Mouse (Mus musculus) bone marrow macrophage, adult 2 months (primary cell): ENCODE data around the gene Zfp653. TPM values are rescaled to one million over a fixed set of nuclear protein-coding genes. Genes with fewer than 3 reads are reported as not detected.
"Not testable (repeated sequence)": the region's sequence is repeated elsewhere in the genome, so short reads cannot be mapped to it uniquely, and the experiment has no call there.

Experiments
- H3K27ac ChIP-seq: 2 replicates; pipeline ENCODE4 v1.5.1; 2012; ENCODE audit warnings: low read depth, low read length; ENCODE audit not compliant: insufficient read depth
- H3K4me1 ChIP-seq: 2 replicates; pipeline ENCODE4 v1.6.1; 2012; ENCODE audit warnings: low read length; ENCODE audit not compliant: control insufficient read depth, insufficient read depth
- H3K4me3 ChIP-seq: 2 replicates; pipeline ENCODE4 v1.5.1; 2012; ENCODE audit warnings: mild to moderate bottlenecking, low read length, moderate library complexity; ENCODE audit not compliant: insufficient read depth
- CTCF ChIP-seq: IDR thresholded peaks from 2 replicates; pipeline ENCODE4 v1.5.1; 2012; ENCODE audit warnings: low read depth, mild to moderate bottlenecking, low read length, moderate library complexity
- POLR2A ChIP-seq: IDR thresholded peaks from 2 replicates; pipeline ENCODE4 v1.6.1; 2012; ENCODE audit warnings: mild to moderate bottlenecking, low read depth, low read length, borderline replicate concordance
- polyA plus RNA-seq: library from polyadenylated mRNA; stranded (reverse); fragments of >200 nt; gene quantifications from 2 replicates; pipeline ENCODE4 v1.2.4, GENCODE M21; 2012; ENCODE audit not compliant: missing spikeins, insufficient read depth, insufficient read length

Zfp653 gene
- polyA plus RNA-seq, 1 experiment = 10.3 TPM

- H3K4me1 ChIP-seq = no peaks in the 10 kb centered on the region
- peak; percentile 60 for TF ChIP-seq CTCF
- no peak for TF ChIP-seq POLR2A
- H3K4me3 ChIP-seq = peak overlapping the region; percentile 36
- H3K27ac ChIP-seq = no peak overlapping the region
Observed at GRCm38 (mm10) chr9:22095854-22096307, 24.7 kb upstream of the Zfp653 start.

- no peaks in the 10 kb centered on the region for H3K4me1 ChIP-seq
- no peak overlapping the region for H3K27ac ChIP-seq
- H3K4me3 ChIP-seq = no peak overlapping the region
- TF ChIP-seq CTCF (no peak), POLR2A (no peak)
Observed at GRCm38 (mm10) chr9:22092746-22093145, 21.6 kb upstream of the Zfp653 start.

GRCm38 (mm10) chr9:22089986-22090385 lies 18.8 kb upstream of the Zfp653 start:
- TF ChIP-seq CTCF (no peak), POLR2A (no peak)
- no peak overlapping the region for H3K4me3 ChIP-seq
- no peak overlapping the region for H3K27ac ChIP-seq
- peaks cover 4% of the 10 kb centered on the region; the same call in 1 of the 2 replicates for H3K4me1 ChIP-seq

- TF ChIP-seq POLR2A = no peak
- TF ChIP-seq CTCF = no peak
- peaks cover 4% of the 10 kb centered on the region; the same call in 1 of the 2 replicates for H3K4me1 ChIP-seq
- no peak overlapping the region for H3K4me3 ChIP-seq
- H3K27ac ChIP-seq = no peak overlapping the region
Observed at GRCm38 (mm10) chr9:22089281-22089680, 18.1 kb upstream of the Zfp653 start.

- TF ChIP-seq POLR2A (no peak), CTCF (no peak)
- Histone ChIP-seq H3K27ac (no peak overlapping the region), H3K4me1 (peaks cover 4% of the 10 kb centered on the region; the same call in 1 of the 2 replicates), H3K4me3 (no peak overlapping the region)
Observed at GRCm38 (mm10) chr9:22087034-22087618, 15.9 kb upstream of the Zfp653 start.

GRCm38 (mm10) chr9:22086012-22086411 lies 14.8 kb upstream of the Zfp653 start:
- TF ChIP-seq CTCF = no peak
- TF ChIP-seq POLR2A = no peak
- H3K4me3 ChIP-seq = peak overlapping the region; percentile 82
- peaks cover 4% of the 10 kb centered on the region; the same call in 1 of the 2 replicates for H3K4me1 ChIP-seq
- no peak overlapping the region for H3K27ac ChIP-seq

GRCm38 (mm10) chr9:22085022-22085834 lies 14.1 kb upstream of the Zfp653 start, which contains the start of gene Ecsit:
Gene Ecsit, minus strand, starts transcription at chr9:22085438.
- no peak for TF ChIP-seq POLR2A
- TF ChIP-seq CTCF = 0 out of 2 replicates have a peak, but pooled peaks have one; percentile 9
- Histone ChIP-seq H3K4me1 (peaks cover 4% of the 10 kb centered on the region; the same call in 1 of the 2 replicates), H3K27ac (peak within 1 kb of the TSS; percentile 18; the same call in 1 of the 2 replicates), H3K4me3 (peak within 1 kb of the TSS; percentile 82)

GRCm38 (mm10) chr9:22084667-22085021 lies 13.5 kb upstream of the Zfp653 start:
- H3K27ac ChIP-seq = no peak overlapping the region
- peaks cover 4% of the 10 kb centered on the region; the same call in 1 of the 2 replicates for H3K4me1 ChIP-seq
- TF ChIP-seq POLR2A (no peak), CTCF (no peak)
- peak overlapping the region; percentile 82 for H3K4me3 ChIP-seq

- Histone ChIP-seq H3K27ac (no peak overlapping the region), H3K4me3 (no peak overlapping the region), H3K4me1 (no peaks in the 10 kb centered on the region)
- TF ChIP-seq CTCF (no peak), POLR2A (no peak)
Observed at GRCm38 (mm10) chr9:22076223-22076622, 5.0 kb upstream of the Zfp653 start.

- not testable (repeated sequence) for H3K4me3 ChIP-seq, H3K4me1 ChIP-seq, H3K27ac ChIP-seq
Observed at GRCm38 (mm10) chr9:22075778-22076177, 4.6 kb upstream of the Zfp653 start.
